Mouse (Mus musculus) liver, adult 2 months (tissue): ENCODE measurements around the gene Cd40. TPM values are rescaled to one million over a fixed set of nuclear protein-coding genes. Genes with fewer than 3 reads are reported as not detected.

ENCODE experiments used
- DNase-seq: peaks from one replicate; pipeline ENCODE4 v3.0.0-alpha.2; 2011; ENCODE audit warnings: low read depth, low spot score; ENCODE audit errors: extremely low read depth
- H3K27ac ChIP-seq: fragments of 200-500 bp; replicated peaks from 2 replicates; pipeline ENCODE4 v1.5.1; 2012; ENCODE audit warnings: low read depth, mild to moderate bottlenecking, control low read depth, inconsistent platforms, low read length; ENCODE audit not compliant: insufficient read depth
- H3K27me3 ChIP-seq: fragments of 200-500 bp; 2 replicates; pipeline ENCODE4 v1.6.1; 2012; ENCODE audit warnings: mild to moderate bottlenecking, moderate library complexity, low read length, inconsistent platforms; ENCODE audit not compliant: control insufficient read depth, insufficient read depth
- H3K36me3 ChIP-seq: fragments of 200-500 bp; 2 replicates; pipeline ENCODE4 v1.6.1; 2012; ENCODE audit warnings: low read length, inconsistent platforms; ENCODE audit not compliant: control insufficient read depth, insufficient read depth
- H3K4me1 ChIP-seq: fragments of 200-500 bp; 2 replicates; pipeline ENCODE4 v1.6.1; 2011; ENCODE audit warnings: low read length; ENCODE audit not compliant: control insufficient read depth, insufficient read depth
- H3K4me3 ChIP-seq: fragments of 200-500 bp; 2 replicates; pipeline ENCODE4 v1.5.1; 2011; ENCODE audit warnings: low read depth, mild to moderate bottlenecking, control low read depth, low read length, moderate library complexity; ENCODE audit not compliant: insufficient read depth
- H3K79me2 ChIP-seq: fragments of 200-500 bp; 2 replicates; pipeline ENCODE4 v1.6.1; 2012; ENCODE audit warnings: inconsistent platforms, mild to moderate bottlenecking, low read length, moderate library complexity; ENCODE audit not compliant: control insufficient read depth, insufficient read depth
- H3K9ac ChIP-seq: fragments of 200-500 bp; 2 replicates; pipeline ENCODE4 v1.6.1; 2012; ENCODE audit warnings: low read depth, mild to moderate bottlenecking, control low read depth, inconsistent platforms, low read length
- CTCF ChIP-seq: fragments of 200-500 bp; IDR thresholded peaks from 2 replicates; pipeline ENCODE4 v1.5.1; 2011; ENCODE audit warnings: low read depth, low read length, control low read depth
- POLR2A ChIP-seq: fragments of 200-500 bp; IDR thresholded peaks from 2 replicates; pipeline ENCODE4 v1.6.1; 2011; ENCODE audit warnings: low read length, control low read depth; ENCODE audit not compliant: insufficient read depth; ENCODE audit errors: extremely low read depth
- WGBS: fragments of 180-500 bp; shearing (Covaris S2); methylation state at CpG from one replicate; pipeline ENCODE4 v1.1.7; 2018; 5-methylcytosine and 5-hydroxymethylcytosine counted together
- polyA plus RNA-seq: library from polyadenylated mRNA; depleted of rRNA; stranded (reverse); fragments of >200 nt; gene quantifications from 2 replicates; pipeline ENCODE4 v1.2.3, GENCODE M21; 2012
- total RNA-seq: library from RNA; depleted of rRNA; stranded (reverse); fragments of >200 nt; gene quantifications from 2 replicates; pipeline ENCODE4 v1.2.3, GENCODE M21; 2014

The Cd40 gene
- total and polyA plus RNA-seq, 2 experiments: 0.74 to 1.0 TPM

DNA sequence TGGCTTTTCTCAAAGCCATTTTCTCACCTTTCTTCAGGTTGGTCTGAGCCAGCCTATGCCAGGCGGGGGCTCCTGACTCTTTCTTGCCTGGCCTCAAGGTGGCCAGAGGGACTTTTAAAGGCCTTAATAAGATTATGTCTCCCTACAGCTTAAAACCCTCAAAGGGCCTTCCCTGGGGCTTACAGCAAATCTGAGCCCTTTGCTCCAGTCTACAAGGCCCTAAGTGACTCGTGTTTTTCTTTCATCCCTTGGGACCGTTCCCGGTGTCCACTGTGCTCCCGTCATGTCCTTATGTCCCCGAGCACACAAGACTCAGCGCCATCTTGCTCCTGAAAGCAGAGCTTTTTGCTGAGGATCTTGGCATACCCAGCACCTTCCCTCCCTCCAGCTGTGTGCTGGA lies 25.8 kb downstream of the Cd40 start:
- no peaks in the 10 kb centered on the region for H3K79me2 ChIP-seq
- no peak for DNase-seq
- H3K36me3 ChIP-seq: no peaks in the 10 kb centered on the region

DNA sequence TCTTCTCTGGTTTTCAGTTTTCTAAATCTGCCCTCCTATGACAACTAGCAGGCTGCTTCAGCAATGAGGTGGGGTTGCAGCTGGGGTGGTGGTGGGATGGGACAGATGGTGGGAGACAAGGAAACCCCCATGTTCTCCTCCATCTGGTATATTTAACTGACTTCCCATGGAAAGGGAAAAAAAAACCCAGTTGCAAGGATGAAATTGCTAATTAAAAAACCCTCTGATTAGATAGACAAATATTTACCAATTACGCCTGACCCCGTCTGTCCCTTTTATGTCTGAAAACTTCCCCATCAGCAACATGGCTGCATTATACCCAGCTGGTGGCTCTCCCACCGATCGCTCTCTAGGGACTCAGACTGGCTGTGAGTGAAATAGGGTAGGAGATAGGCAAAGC lies 31.2 kb downstream of the Cd40 start:
- no peak overlapping the region for H3K9ac ChIP-seq
- DNase-seq: no peak
- H3K79me2 ChIP-seq: no peaks in the 10 kb centered on the region
- no peaks in the 10 kb centered on the region for H3K4me1 ChIP-seq
- no peak for TF ChIP-seq CTCF
- no peak for TF ChIP-seq POLR2A
- H3K4me3 ChIP-seq: no peak overlapping the region
- WGBS: 57% methylated on average over 4 of the region's 4 CpGs
- no peak overlapping the region for H3K27ac ChIP-seq
- 0 out of 2 replicates have a peak, but pooled peaks cover 2% of the 10 kb centered on the region for H3K27me3 ChIP-seq
- H3K36me3 ChIP-seq: no peaks in the 10 kb centered on the region

More for the DNA sequence above, 25.8 kb downstream of the Cd40 start:
- no peaks in the 10 kb centered on the region for H3K4me1 ChIP-seq
- peaks cover 7% of the 10 kb centered on the region; the same call in 1 of the 2 replicates for H3K27me3 ChIP-seq
- 20% methylated on average over 7 of the region's 7 CpGs for WGBS
- H3K27ac ChIP-seq: no peak overlapping the region
- H3K4me3 ChIP-seq: no peak overlapping the region
- TF ChIP-seq CTCF: no peak
- no peak for TF ChIP-seq POLR2A
- no peak overlapping the region for H3K9ac ChIP-seq

DNA sequence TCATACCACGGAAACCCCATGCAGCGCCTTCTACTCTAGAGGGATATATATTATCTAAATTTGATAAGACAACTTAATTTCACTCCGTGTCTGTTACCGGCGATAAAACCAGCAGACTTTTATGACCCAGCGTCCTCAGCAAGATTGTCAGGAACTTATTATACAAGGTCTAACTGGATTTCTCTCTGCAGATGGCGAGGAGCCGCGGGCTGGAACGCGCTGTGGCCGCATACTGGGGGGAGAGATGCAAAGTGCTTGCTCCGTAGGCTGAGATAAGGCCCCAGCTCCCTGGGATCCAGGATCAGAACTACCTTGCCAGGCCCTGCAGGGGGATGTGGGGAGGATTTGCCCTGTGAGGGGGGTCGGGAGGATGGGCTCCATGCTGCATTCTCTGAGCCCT lies 34.0 kb downstream of the Cd40 start:
- Histone ChIP-seq H3K27ac (no peak overlapping the region), H3K27me3 (0 out of 2 replicates have a peak, but pooled peaks cover 2% of the 10 kb centered on the region), H3K36me3 (no peaks in the 10 kb centered on the region), H3K9ac (no peak overlapping the region), H3K4me1 (no peaks in the 10 kb centered on the region), H3K79me2 (no peaks in the 10 kb centered on the region), H3K4me3 (no peak overlapping the region)
- DNase-seq: no peak
- no peak for TF ChIP-seq CTCF
- no peak for TF ChIP-seq POLR2A
- WGBS: 50% methylated on average over 14 of the region's 14 CpGs

DNA sequence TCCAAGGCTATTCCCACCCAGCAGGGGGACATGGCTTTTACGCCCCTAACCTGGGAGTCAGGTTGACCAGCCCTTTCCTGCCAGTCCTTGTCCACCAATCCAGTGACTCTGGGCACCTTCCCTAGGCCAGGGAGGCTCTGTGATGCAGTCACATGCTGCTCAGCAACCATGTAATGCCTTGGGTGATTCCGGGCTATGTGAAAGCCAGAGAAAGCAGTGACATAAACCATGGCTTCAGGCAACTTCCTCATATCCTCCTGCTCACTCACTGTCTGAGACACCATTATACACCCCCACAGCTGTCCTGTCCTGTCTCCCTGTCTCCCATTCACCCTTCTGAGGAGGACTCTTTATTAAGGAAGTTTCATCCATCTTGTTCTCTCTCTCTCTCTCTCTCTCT lies 35.2 kb downstream of the Cd40 start, which contains the start of gene 1700025C18Rik:
TSS of gene 1700025C18Rik (minus strand) at position 101 of the 400 bp plus-strand sequence.
- no peak for TF ChIP-seq CTCF
- TF ChIP-seq POLR2A: no peak
- no peaks in the 10 kb centered on the region for H3K36me3 ChIP-seq
- DNase-seq: no peak
- no peak within 1 kb of the TSS for H3K27ac ChIP-seq
- 79% methylated on average over 2 of the region's 2 CpGs for WGBS
- no peak within 1 kb of the TSS for H3K9ac ChIP-seq
- H3K4me3 ChIP-seq: no peak within 1 kb of the TSS
- no peaks in the 10 kb centered on the region for H3K4me1 ChIP-seq
- H3K27me3 ChIP-seq: 0 out of 2 replicates have a peak, but pooled peaks cover 2% of the 10 kb centered on the region
- no peaks in the 10 kb centered on the region for H3K79me2 ChIP-seq

DNA sequence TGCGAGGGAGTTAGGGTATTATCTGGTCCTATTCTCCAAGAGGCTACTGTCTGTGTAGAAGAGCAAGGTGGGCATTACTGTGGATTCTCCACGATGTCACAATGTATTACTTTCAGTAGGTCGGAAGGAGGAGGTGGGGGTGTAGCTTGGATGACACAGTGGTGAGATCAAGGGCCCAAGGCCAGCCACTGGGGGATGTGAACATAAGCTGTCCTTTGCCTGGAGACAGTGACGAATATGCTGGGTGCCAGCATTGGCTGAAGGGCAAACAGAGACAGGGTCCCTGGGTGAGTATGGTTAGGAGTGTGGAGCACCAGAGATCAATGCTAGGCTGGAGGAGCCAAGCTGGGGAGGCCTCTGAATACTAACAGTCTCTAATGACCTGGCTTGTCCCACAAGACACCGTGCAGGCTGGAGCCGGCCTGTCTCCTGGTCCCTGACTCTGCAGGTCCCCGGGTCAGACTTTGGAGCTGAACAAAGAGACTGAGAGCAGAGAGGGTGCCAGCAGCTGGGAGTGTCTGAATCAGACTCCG lies 36.1 kb downstream of the Cd40 start:
- 0 out of 2 replicates have a peak, but pooled peaks cover 2% of the 10 kb centered on the region for H3K27me3 ChIP-seq
- WGBS: 68% methylated on average over 8 of the region's 8 CpGs
- H3K36me3 ChIP-seq: no peaks in the 10 kb centered on the region
- TF ChIP-seq POLR2A: no peak
- no peak for TF ChIP-seq CTCF
- no peaks in the 10 kb centered on the region for H3K79me2 ChIP-seq
- no peak overlapping the region for H3K4me3 ChIP-seq
- no peak for DNase-seq
- H3K9ac ChIP-seq: no peak overlapping the region
- H3K4me1 ChIP-seq: no peaks in the 10 kb centered on the region
- no peak overlapping the region for H3K27ac ChIP-seq

DNA sequence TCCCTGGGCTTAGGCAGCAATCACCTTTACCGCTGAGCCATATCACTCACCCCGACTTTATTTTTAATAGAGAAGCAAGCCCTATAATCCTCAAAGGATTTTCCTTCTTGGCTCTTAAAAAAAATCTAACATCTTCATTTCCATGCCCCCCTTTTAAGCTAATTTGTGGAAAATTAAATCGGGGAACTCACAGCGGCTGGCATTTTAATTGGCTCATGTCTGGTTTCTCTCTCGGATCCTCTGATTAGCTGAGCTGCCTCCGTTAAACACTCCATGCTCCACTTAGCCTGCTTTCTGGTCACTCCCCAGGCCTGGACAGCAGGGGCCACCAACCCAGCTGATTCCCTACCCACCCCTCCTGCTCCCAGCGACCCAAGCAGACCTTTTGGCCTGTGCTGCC lies 37.0 kb downstream of the Cd40 start:
- no peaks in the 10 kb centered on the region for H3K36me3 ChIP-seq
- H3K4me1 ChIP-seq: no peaks in the 10 kb centered on the region
- no peak overlapping the region for H3K9ac ChIP-seq
- 78% methylated on average over 7 of the region's 7 CpGs for WGBS
- no peak for DNase-seq
- no peak for TF ChIP-seq POLR2A
- no peak for TF ChIP-seq CTCF
- no peaks in the 10 kb centered on the region for H3K79me2 ChIP-seq
- no peak overlapping the region for H3K4me3 ChIP-seq
- H3K27ac ChIP-seq: no peak overlapping the region
- H3K27me3 ChIP-seq: 0 out of 2 replicates have a peak, but pooled peaks cover 2% of the 10 kb centered on the region
